Mouse (Mus musculus): ENCODE measurements around the gene Atp5s.

DNA sequence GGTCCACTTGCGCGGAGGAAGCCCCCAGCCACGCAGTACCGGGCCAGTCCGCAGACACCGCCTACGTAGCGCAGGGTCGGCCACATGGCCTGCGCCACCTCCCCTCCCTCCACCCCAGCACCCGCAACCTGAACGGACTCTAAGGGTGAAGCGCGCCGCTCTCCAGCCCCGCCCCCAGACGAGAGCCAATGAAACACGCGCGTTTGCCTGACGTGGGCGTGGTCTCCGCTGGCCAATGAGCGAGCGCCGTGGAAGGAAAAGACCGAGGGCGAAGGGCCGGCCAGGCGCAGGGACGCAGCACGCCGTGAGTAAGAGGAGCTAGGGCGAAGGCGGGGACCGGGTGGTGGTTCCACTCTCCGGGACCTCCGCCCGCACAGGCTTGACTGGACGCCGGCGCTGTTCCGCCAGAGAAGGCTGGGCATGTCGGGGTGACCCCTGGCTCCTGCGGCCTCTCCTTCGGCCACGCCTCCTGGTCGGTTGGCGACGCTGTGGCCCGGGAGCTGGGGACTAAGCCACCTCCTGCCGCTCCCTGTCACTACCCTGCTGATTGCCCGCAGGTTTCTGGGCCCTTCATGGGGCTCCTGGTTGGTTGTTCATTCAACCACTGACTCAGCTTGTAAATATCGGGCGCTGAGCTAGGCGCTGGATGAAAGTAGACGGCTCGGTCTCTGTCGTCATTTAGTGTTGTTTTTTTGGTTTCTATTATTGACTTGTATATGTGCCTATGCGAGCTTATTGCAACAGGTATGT is at the start of gene Atp5s, which contains the start of gene L2hgdh:
- TF ChIP-seq CTCF (IDR thresholded peaks at IDR 0.05; ENCODE audit: low read depth) (peak; percentile 12; the same call in 1 of the 2 replicates), EP300 (optimal IDR thresholded peaks at IDR 0.05) (no peak)
